Mouse (Mus musculus) CH12.LX (cell line): ENCODE results near the gene Kifc5b. TPM values are rescaled to one million over a fixed set of nuclear protein-coding genes. Genes with fewer than 3 reads are reported as not detected.

Experiments used
- DNase-seq: peaks from one replicate; pipeline ENCODE4 v3.0.0-alpha.2; 2013; ENCODE audit errors: extremely low read depth
- H3K27ac ChIP-seq: 2 replicates; pipeline ENCODE4 v1.5.1; 2012; ENCODE audit warnings: low read depth, mild to moderate bottlenecking, control low read depth, moderate library complexity; ENCODE audit not compliant: insufficient read depth
- H3K27me3 ChIP-seq: replicated peaks from 2 replicates; pipeline ENCODE3; 2012; ENCODE audit warnings: inconsistent platforms
- H3K36me3 ChIP-seq, 2 experiments: replicated peaks in 1 of 2; 2 replicates each; pipeline versions ENCODE3 to v1.6.1; 2012; ENCODE audit warnings: inconsistent platforms in 1 of 2, low read length in 1 of 2, mild to moderate bottlenecking in 1 of 2, mixed read lengths in 1 of 2, moderate library complexity in 1 of 2; ENCODE audit not compliant: control insufficient read depth in 1 of 2, insufficient read depth in 1 of 2
- H3K4me1 ChIP-seq, 2 experiments: 2 replicates each; pipeline ENCODE4 v1.6.1; 2012; ENCODE audit warnings: inconsistent platforms in 1 of 2, moderate library complexity in 1 of 2; ENCODE audit not compliant: insufficient read depth in 2 of 2, control insufficient read depth in 1 of 2
- H3K4me2 ChIP-seq: 2 replicates; pipeline ENCODE4 v1.6.1; 2012; ENCODE audit warnings: low read depth, mild to moderate bottlenecking, control low read depth; ENCODE audit not compliant: poor library complexity, insufficient read depth, severe bottlenecking
- H3K4me3 ChIP-seq, 3 experiments: fragments of 150-350 bp in 1 of 3; sonication (generic) in 1 of 3; replicated peaks in 1 of 3; 2 replicates each; pipeline versions ENCODE3 to v1.5.1; 2011 to 2012; ENCODE audit warnings: low read depth in 2 of 3, low read length in 2 of 3, mild to moderate bottlenecking in 2 of 3, moderate library complexity in 2 of 3, control low read depth in 1 of 3, improper control_type of control experiment in 1 of 3, inconsistent platforms in 1 of 3, mixed read lengths in 1 of 3; ENCODE audit not compliant: poor library complexity in 1 of 3
- H3K79me2 ChIP-seq: replicated peaks from 2 replicates; pipeline ENCODE4 v1.6.1; 2012; ENCODE audit warnings: mild to moderate bottlenecking, moderate library complexity; ENCODE audit not compliant: control insufficient read depth, poor library complexity, insufficient read depth, severe bottlenecking; ENCODE audit errors: extremely low read depth
- H3K9ac ChIP-seq: 2 replicates; pipeline ENCODE4 v1.6.1; 2012; ENCODE audit warnings: low read depth, mild to moderate bottlenecking, control low read depth, moderate library complexity; ENCODE audit not compliant: insufficient read depth
- H3K9me3 ChIP-seq: replicated peaks from 2 replicates; pipeline ENCODE3; 2012; ENCODE audit warnings: low read length, inconsistent platforms, mixed read lengths
- BHLHE40 ChIP-seq: IDR thresholded peaks from 2 replicates; pipeline ENCODE4 v1.6.1; 2011; ENCODE audit warnings: mild to moderate bottlenecking, low read depth, low read length, improper control_type of control experiment
- CHD2 ChIP-seq: IDR thresholded peaks from 2 replicates; pipeline ENCODE4 v1.6.1; 2011; ENCODE audit warnings: low read length, improper control_type of control experiment
- CTCF ChIP-seq, 2 experiments: IDR thresholded peaks in 1 of 2; conservative IDR thresholded peaks in 1 of 2; 2 replicates each; pipeline ENCODE4 v1.5.1; 2011 to 2012; ENCODE audit warnings: low read depth in 2 of 2, low read length in 2 of 2, improper control_type of control experiment in 1 of 2, inconsistent platforms in 1 of 2, mild to moderate bottlenecking in 1 of 2, moderate library complexity in 1 of 2
- E2F4 ChIP-seq: IDR thresholded peaks from 2 replicates; pipeline ENCODE4 v1.6.1; 2011; ENCODE audit warnings: low read depth, low read length, improper control_type of control experiment; ENCODE audit not compliant: insufficient replicate concordance
- ELF1 ChIP-seq: IDR thresholded peaks from 2 replicates; pipeline ENCODE4 v1.6.1; 2014; ENCODE audit warnings: low read depth, mild to moderate bottlenecking, inconsistent platforms, low read length, improper control_type of control experiment
- EP300 ChIP-seq: IDR thresholded peaks from 2 replicates; pipeline ENCODE4 v1.6.1; 2011; ENCODE audit warnings: low read length, improper control_type of control experiment
- ETS1 ChIP-seq: conservative IDR thresholded peaks from 2 replicates; pipeline ENCODE4 v1.6.1; 2012; ENCODE audit warnings: low read depth, mild to moderate bottlenecking, inconsistent platforms, low read length, improper control_type of control experiment, moderate library complexity
- IRF4 ChIP-seq: IDR thresholded peaks from 2 replicates; pipeline ENCODE4 v1.6.1; 2014; ENCODE audit warnings: low read depth, mild to moderate bottlenecking, inconsistent platforms, low read length, improper control_type of control experiment
- JUN ChIP-seq: IDR thresholded peaks from 2 replicates; pipeline ENCODE4 v1.6.1; 2011; ENCODE audit warnings: low read depth, mild to moderate bottlenecking, low read length, improper control_type of control experiment, moderate library complexity; ENCODE audit not compliant: insufficient read depth
- JUND ChIP-seq: conservative IDR thresholded peaks from 2 replicates; pipeline ENCODE4 v1.6.1; 2011; ENCODE audit warnings: low read depth, low read length, improper control_type of control experiment
- MAFK ChIP-seq: IDR thresholded peaks from 2 replicates; pipeline ENCODE4 v1.6.1; 2011; ENCODE audit warnings: low read length, improper control_type of control experiment; ENCODE audit not compliant: insufficient replicate concordance
- MAX ChIP-seq: IDR thresholded peaks from 2 replicates; pipeline ENCODE4 v1.6.1; 2011; ENCODE audit warnings: low read length, improper control_type of control experiment
- MAZ ChIP-seq: IDR thresholded peaks from 2 replicates; pipeline ENCODE4 v1.6.1; 2012; ENCODE audit warnings: low read depth, mild to moderate bottlenecking, inconsistent platforms, low read length, improper control_type of control experiment, moderate library complexity
- MEF2A ChIP-seq: IDR thresholded peaks from 2 replicates; pipeline ENCODE4 v1.6.1; 2014; ENCODE audit warnings: low read depth, mild to moderate bottlenecking, inconsistent platforms, low read length, improper control_type of control experiment, borderline replicate concordance
- MYC ChIP-seq: IDR thresholded peaks from 2 replicates; pipeline ENCODE4 v1.6.1; 2011; ENCODE audit warnings: low read depth, mild to moderate bottlenecking, improper control_type of control experiment, low read length
- POLR2A ChIP-seq: IDR thresholded peaks from 2 replicates; pipeline ENCODE4 v1.6.1; 2011; ENCODE audit warnings: low read depth, mild to moderate bottlenecking, improper control_type of control experiment, low read length
- POLR2AphosphoS2 ChIP-seq: IDR thresholded peaks from 2 replicates; pipeline ENCODE4 v1.6.1; 2011; ENCODE audit warnings: low read depth, low read length, improper control_type of control experiment
- RCOR1 ChIP-seq: conservative IDR thresholded peaks from 2 replicates; pipeline ENCODE4 v1.6.1; 2012; ENCODE audit warnings: low read depth, mild to moderate bottlenecking, inconsistent platforms, low read length, improper control_type of control experiment
- SMC3 ChIP-seq: IDR thresholded peaks from 2 replicates; pipeline ENCODE4 v1.6.1; 2011; ENCODE audit warnings: low read depth, low read length, improper control_type of control experiment
- TBP ChIP-seq: conservative IDR thresholded peaks from 2 replicates; pipeline ENCODE4 v1.6.1; 2011; ENCODE audit warnings: low read depth, low read length, improper control_type of control experiment
- USF1 ChIP-seq: IDR thresholded peaks from 2 replicates; pipeline ENCODE4 v1.6.1; 2014; ENCODE audit warnings: low read depth, mild to moderate bottlenecking, inconsistent platforms, low read length, improper control_type of control experiment
- USF2 ChIP-seq: conservative IDR thresholded peaks from 2 replicates; pipeline ENCODE4 v1.6.1; 2011; ENCODE audit warnings: low read depth, low read length, improper control_type of control experiment
- ZC3H11A ChIP-seq: IDR thresholded peaks from 2 replicates; pipeline ENCODE4 v1.6.1; 2012; ENCODE audit warnings: low read depth, mild to moderate bottlenecking, inconsistent platforms, low read length, improper control_type of control experiment
- ZKSCAN1 ChIP-seq: IDR thresholded peaks from 2 replicates; pipeline ENCODE4 v1.6.1; 2012; ENCODE audit warnings: low read depth, inconsistent platforms, low read length, improper control_type of control experiment, borderline replicate concordance
- ZNF384 ChIP-seq: IDR thresholded peaks from 2 replicates; pipeline ENCODE4 v1.6.1; 2012; ENCODE audit warnings: low read depth, low read length, improper control_type of control experiment, inconsistent platforms
- dilution Hi-C: fragments of 300-500 bp; cut with MboI; formaldehyde crosslinking; loops from 2 replicates; pipeline ENCODE4 v1.14.3; 2020; ENCODE audit warnings: low sequenced_read_pairs; ENCODE audit not compliant: extremely low pct_unique_long_range_greater_than_20kb, extremely low pct_ligation_motif_present
- in situ Hi-C: fragments of 300-500 bp; cut with MboI; formaldehyde crosslinking; loops from 3 replicates; pipeline ENCODE4 v1.14.3; 2019; ENCODE audit warnings: low sequenced_read_pairs, low pct_ligation_motif_present, low pct_unique_long_range_greater_than_20kb, mixed read lengths
- polyA plus RNA-seq: library from polyadenylated mRNA; unstranded; fragments of >175 nt; gene quantifications from 2 replicates; pipeline ENCODE4 v1.2.1, GENCODE M21; 2012; ENCODE audit warnings: low read depth; ENCODE audit not compliant: insufficient read length
- total RNA-seq, 2 experiments: library from RNA; depleted of rRNA; stranded (reverse); fragments of 300-350 nt in 1 of 2; fragments of >200 nt in 1 of 2; gene quantifications; 2 replicates each; pipeline ENCODE4 v1.2.3; 2012 to 2014

Gene Kifc5b
- total and polyA plus RNA-seq, 3 experiments: 12.1 to 26.9 (median 22.2) TPM

DNA sequence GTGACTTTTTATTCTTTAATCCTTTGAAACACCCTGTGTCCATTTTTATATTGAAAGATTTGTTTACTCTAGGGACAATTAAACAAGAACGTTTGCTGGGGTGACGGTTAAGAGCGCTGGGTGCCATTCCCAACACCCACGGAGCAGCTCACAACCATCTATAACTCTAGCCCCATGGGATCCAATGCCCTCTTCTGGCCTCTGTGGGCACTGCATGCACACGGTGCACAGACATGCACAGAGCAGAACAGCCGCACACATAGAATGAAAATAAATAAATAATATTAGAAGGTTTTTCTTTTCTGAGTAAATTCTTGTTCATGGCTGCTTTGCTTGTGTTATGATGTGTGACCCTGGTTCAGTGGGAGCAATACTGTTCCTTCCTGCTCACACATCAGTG, 37.7 kb upstream of the Kifc5b start:
- no peak for DNase-seq
- peak in 1 of 2 experiments; percentile 26; a peak in 2 of 4 replicates for TF ChIP-seq CTCF (conservative IDR thresholded peaks at IDR 0.05 in 1 of 2, IDR thresholded peaks at IDR 0.05 in 1 of 2; ENCODE audit: low read depth in 2 of 2, low read length in 2 of 2)
- TF ChIP-seq ZNF384: no peak
- in situ Hi-C loops (no loop called here), dilution Hi-C loops (no loop called here)
- Histone ChIP-seq H3K9me3 (peaks cover 12% of the 10 kb centered on the region), H3K79me2 (peaks cover 4% of the 10 kb centered on the region; the same call in 1 of the 2 replicates), H3K27ac (no peak overlapping the region), H3K4me2 (no peak overlapping the region), H3K4me1 (peaks cover 2 to 24% of the 10 kb centered on the region in 2 experiments; a peak in 3 of 4 replicates), H3K4me3 (no peak overlapping the region), H3K9ac (no peak overlapping the region), H3K27me3 (no peaks in the 10 kb centered on the region), H3K36me3 (peaks cover 4 to 74% of the 10 kb centered on the region in 2 experiments)

DNA sequence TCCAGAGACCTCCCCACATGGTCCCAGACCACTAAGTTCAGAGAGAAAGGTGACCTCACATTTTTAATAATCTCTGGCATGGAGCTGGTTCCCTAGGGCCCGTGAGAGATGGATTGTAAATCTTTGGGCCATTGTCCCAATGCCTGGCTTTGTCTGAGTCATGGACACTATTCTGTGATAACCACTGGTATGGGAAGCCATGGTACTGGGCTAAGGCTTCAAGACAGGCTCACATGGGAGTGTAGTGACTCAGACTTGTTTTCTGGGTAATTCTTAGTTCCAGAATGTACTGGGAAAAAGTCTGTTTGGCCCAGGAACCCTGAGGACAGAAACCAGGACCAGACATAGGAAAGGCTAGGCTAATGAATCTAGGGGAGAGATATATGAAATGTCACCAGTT, 34.2 kb upstream of the Kifc5b start:
- in situ Hi-C loops: loop anchor here (10.0 kb wide), 2 partner anchors 228 to 408 kb away; no protein-coding TSS in a partner anchor
- H3K36me3 ChIP-seq: peaks cover 4 to 56% of the 10 kb centered on the region in 2 experiments

GRCm38 (mm10) chr17:26883585-26883984, 33.3 kb upstream of the Kifc5b start:
- H3K9me3 ChIP-seq: peaks cover 12% of the 10 kb centered on the region
- no peak overlapping the region for H3K27ac ChIP-seq
- dilution Hi-C loops (no loop called here), in situ Hi-C loops (loop anchor here (10.0 kb wide), 2 partner anchors 229 to 409 kb away; no protein-coding TSS in a partner anchor)
- no peak for DNase-seq
- H3K4me2 ChIP-seq: no peak overlapping the region
- no peak overlapping the region for H3K4me3 ChIP-seq
- H3K36me3 ChIP-seq: peaks cover 3 to 48% of the 10 kb centered on the region in 2 experiments
- H3K9ac ChIP-seq: no peak overlapping the region
- H3K27me3 ChIP-seq: no peaks in the 10 kb centered on the region
- peaks cover 3 to 41% of the 10 kb centered on the region in 2 experiments; a peak in 3 of 4 replicates for H3K4me1 ChIP-seq
- peaks cover 9% of the 10 kb centered on the region; the same call in 1 of the 2 replicates for H3K79me2 ChIP-seq
- no peak for TF ChIP-seq IRF4
- TF ChIP-seq ELF1: no peak
- no peak for TF ChIP-seq JUN
- TF ChIP-seq ZKSCAN1: no peak
- no peak for TF ChIP-seq ZNF384
- TF ChIP-seq TBP: no peak
- no peak for TF ChIP-seq EP300
- TF ChIP-seq POLR2AphosphoS2: no peak
- no peak for TF ChIP-seq SMC3
- TF ChIP-seq MAZ: no peak
- no peak for TF ChIP-seq USF2
- no peak for TF ChIP-seq JUND
- TF ChIP-seq MEF2A: no peak
- no peak for TF ChIP-seq MYC
- TF ChIP-seq ZC3H11A: no peak
- TF ChIP-seq RCOR1: no peak

More for the DNA sequence above, 34.2 kb upstream of the Kifc5b start:
- Histone ChIP-seq H3K4me3 (no peak overlapping the region), H3K4me1 (peaks cover 3 to 33% of the 10 kb centered on the region in 2 experiments; a peak in 3 of 4 replicates), H3K9me3 (peaks cover 12% of the 10 kb centered on the region), H3K4me2 (no peak overlapping the region)
- dilution Hi-C loops: no loop called here
- TF ChIP-seq POLR2A (no peak), E2F4 (no peak), CHD2 (no peak), MEF2A (no peak), EP300 (no peak), JUND (no peak), TBP (no peak), MAX (no peak), MAZ (no peak), MYC (no peak), RCOR1 (no peak), SMC3 (no peak), BHLHE40 (no peak), MAFK (no peak), ETS1 (no peak), USF1 (no peak)
- TF ChIP-seq, all 38 proteins: peak for 0
- Histone ChIP-seq H3K9ac (no peak overlapping the region), H3K27me3 (no peaks in the 10 kb centered on the region), H3K27ac (no peak overlapping the region), H3K79me2 (peaks cover 9% of the 10 kb centered on the region; the same call in 1 of the 2 replicates)
- no peak for DNase-seq
